In the genomic region with DNA sequence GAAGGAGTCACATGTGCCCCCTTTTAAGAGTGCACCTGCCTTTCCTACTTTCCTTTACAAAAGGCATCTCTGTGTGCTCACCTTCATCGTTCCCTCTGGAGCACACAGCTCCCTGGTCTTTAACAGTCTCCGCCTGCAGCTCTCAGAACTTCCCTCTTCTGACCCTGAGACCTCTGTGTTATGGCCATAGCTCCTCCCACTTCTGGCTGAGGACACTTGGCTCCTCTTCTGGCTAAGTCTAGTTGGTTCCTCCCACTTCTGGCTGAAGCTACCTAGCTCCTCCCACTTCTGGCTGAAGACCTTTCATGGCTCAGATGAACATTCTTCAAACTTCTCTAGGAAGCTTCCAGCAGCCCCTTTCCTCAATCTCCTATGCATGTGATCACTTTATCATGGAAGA, we compare ENCODE assay signal across 31 mouse cellular contexts. TPM values are rescaled to one million over a fixed set of nuclear protein-coding genes. Genes with fewer than 3 reads are reported as not detected.
DNase-seq lines count a peak whose midpoint lies in the region; TF ChIP-seq lines count a peak whose summit lies in the region.
"Had no signal": no experiment of that assay in that cellular context is flagged by ENCODE, and none has a peak within 500 bp of the region (broad histone marks: within the 10 kb centered on the region; RNA-seq: fewer than 3 reads in every experiment).

No protein-coding gene starts in this region.

- H3K27ac ChIP-seq in heart, adult 2 months: no peak overlapping the region
- no peak overlapping the region for H3K27ac ChIP-seq in midbrain, embryonic 10.5 days (replicated peaks)
- H3K27ac ChIP-seq: embryonic facial prominence, embryonic 15.5 days; hindbrain, embryonic 15.5 days; intestine, embryonic 15.5 days; limb, embryonic 13.5 days; liver, embryonic 14.5 days; midbrain, embryonic 15.5 days; neural tube, embryonic 12.5 days had no signal

- no peak overlapping the region for H3K4me3 ChIP-seq in heart, adult 2 months
- no peak overlapping the region for H3K4me3 ChIP-seq in midbrain, embryonic 10.5 days
- H3K4me3 ChIP-seq: embryonic facial prominence, embryonic 15.5 days; hindbrain, embryonic 15.5 days; intestine, embryonic 15.5 days; limb, embryonic 13.5 days; midbrain, embryonic 15.5 days; neural tube, embryonic 12.5 days had no signal

- TF ChIP-seq POLR2A in heart, adult 2 months (IDR thresholded peaks at IDR 0.05; ENCODE audit: insufficient read depth, low read depth, low read length): no peak

- no peak for TF ChIP-seq EP300 in heart, adult 2 months (IDR thresholded peaks at IDR 0.05; ENCODE audit: insufficient read depth, low read depth, low read length)

- 65% methylated on average over 2 of the region's 2 CpGs for WGBS in heart, adult 2 months
- 81% methylated on average over 2 of the region's 2 CpGs for WGBS in midbrain, embryonic 10.5 days

- peak; percentile 11 to 13 for DNase-seq in heart, adult 18-20 months
- DNase-seq in heart, adult 2 months: no peak
- peak; percentile 21 for DNase-seq in lung, postnatal 10 days
- DNase-seq in lung, adult 18-20 months: no peak
- DNase-seq in ZHBTc4 (ENCODE audit: low read depth, low spot score): peak; percentile 75
- peak; percentile 4 for DNase-seq in skeletal muscle tissue, adult 2 months (ENCODE audit: low read depth, low spot score)
- DNase-seq in spleen, postnatal 4 days (ENCODE audit: low spot score in 2 of 2): no peak
- no peak for DNase-seq in midbrain, embryonic 10.5 days (ENCODE audit: low spot score)
- DNase-seq: adrenal gland, postnatal 25 days; cerebellum, adult 9-10 months; heart, postnatal 36 days; kidney, adult 9 months; kidney, postnatal 25 days; thymus, adult 18-20 months; thymus, postnatal 36 days had no signal

- H3K36me3 ChIP-seq in heart, adult 2 months (ENCODE audit: control insufficient read depth, insufficient read depth, low read length): no peaks in the 10 kb centered on the region
- no peaks in the 10 kb centered on the region for H3K36me3 ChIP-seq in midbrain, embryonic 10.5 days
- H3K36me3 ChIP-seq: embryonic facial prominence, embryonic 15.5 days; hindbrain, embryonic 15.5 days; intestine, embryonic 15.5 days; limb, embryonic 13.5 days; midbrain, embryonic 15.5 days; neural tube, embryonic 12.5 days had no signal

- H3K9ac ChIP-seq in heart, adult 2 months (ENCODE audit: low read depth, low read length): no peak overlapping the region
- H3K9ac ChIP-seq: embryonic facial prominence, embryonic 15.5 days; hindbrain, embryonic 15.5 days; intestine, embryonic 15.5 days; limb, embryonic 13.5 days; liver, embryonic 14.5 days; midbrain, embryonic 15.5 days; neural tube, embryonic 12.5 days had no signal

- no peaks in the 10 kb centered on the region for H3K9me3 ChIP-seq in midbrain, embryonic 10.5 days (replicated peaks)
- H3K9me3 ChIP-seq: embryonic facial prominence, embryonic 15.5 days; hindbrain, embryonic 15.5 days; intestine, embryonic 15.5 days; limb, embryonic 13.5 days; midbrain, embryonic 15.5 days; neural tube, embryonic 12.5 days had no signal

- no peak for TF ChIP-seq CTCF in heart, adult 2 months (IDR thresholded peaks at IDR 0.05)

- intact Hi-C loops in heart, adult 2 months (cut with DNase I): no loop called here

- H3K79me2 ChIP-seq in heart, adult 2 months (replicated peaks; ENCODE audit: control insufficient read depth, insufficient read depth, low read length): no peaks in the 10 kb centered on the region

- no peaks in the 10 kb centered on the region for H3K4me1 ChIP-seq in heart, adult 2 months (ENCODE audit: control insufficient read depth, insufficient read depth, low read length)
- no peaks in the 10 kb centered on the region for H3K4me1 ChIP-seq in midbrain, embryonic 10.5 days
- H3K4me1 ChIP-seq: embryonic facial prominence, embryonic 15.5 days; hindbrain, embryonic 15.5 days; intestine, embryonic 15.5 days; limb, embryonic 13.5 days; midbrain, embryonic 15.5 days; neural tube, embryonic 12.5 days had no signal

- no peaks in the 10 kb centered on the region for H3K27me3 ChIP-seq in heart, adult 2 months (ENCODE audit: control insufficient read depth, insufficient read depth, low read length)
- no peaks in the 10 kb centered on the region for H3K27me3 ChIP-seq in midbrain, embryonic 10.5 days (ENCODE audit: low read depth, poor library complexity, severe bottlenecking)
- H3K27me3 ChIP-seq: embryonic facial prominence, embryonic 15.5 days; hindbrain, embryonic 15.5 days; intestine, embryonic 15.5 days; limb, embryonic 13.5 days; midbrain, embryonic 15.5 days; neural tube, embryonic 12.5 days had no signal

RNA-seq across cellular contexts. Expression of gene Stfa3, which starts 47.1 kb away (rescaled TPM):
- total RNA-seq in heart, adult 18-20 months (2021): not detected
- total RNA-seq in heart, adult 2 months (2021): not detected
- not detected in 2 replicates for polyA plus RNA-seq in heart, adult 2 months (2012; rRNA removed)
- polyA plus RNA-seq in midbrain, embryonic 10.5 days (2016; fragmentation: Nextera tagmentation; extraction: Ambion mirVana): not detected in 2 replicates
- total RNA-seq: adrenal gland, postnatal 25 days; gastrocnemius, adult 8-10 months; heart, postnatal 36 days; layer of hippocampus, adult 8-10 months; left cerebral cortex, postnatal 14 days; megakaryocyte-erythroid progenitor cell, adult 5-6 weeks had no signal
- polyA plus RNA-seq: C2C12; forebrain, embryonic 14.5 days; frontal cortex, adult 2 months; gonadal fat pad, adult 2 months; heart, embryonic 14.5 days; midbrain, embryonic 15.5 days had no signal

RNA-seq across cellular contexts. Expression of gene Casr, which starts 59.7 kb away (rescaled TPM):
- total RNA-seq in heart, adult 18-20 months (2021): not detected
- under 1 TPM in 1 of 2 experiments, not detected in 1; 0.05 TPM for total RNA-seq in heart, adult 2 months (2021)
- polyA plus RNA-seq in heart, adult 2 months (2012; rRNA removed): not detected in 2 replicates
- polyA plus RNA-seq in midbrain, embryonic 10.5 days (2016; fragmentation: Nextera tagmentation; extraction: Ambion mirVana): 0.09 and 0.16 TPM in 2 replicates
- total RNA-seq: adrenal gland, postnatal 25 days; megakaryocyte-erythroid progenitor cell, adult 5-6 weeks had no signal
- polyA plus RNA-seq: C2C12; forebrain, embryonic 14.5 days; heart, embryonic 14.5 days; liver, embryonic 14.5 days; neural tube, embryonic 12.5 days had no signal

Comparison
In these comparisons a context has a peak if more than half of its experiments do, and no peak if none do; other contexts are left out.
1. DNase-seq: peak in heart, adult 18-20 months (2 of 2), lung, postnatal 10 days (single experiment), ZHBTc4 (single experiment) and skeletal muscle tissue, adult 2 months (single experiment); none in heart, adult 2 months (0 of 2), lung, adult 18-20 months (0 of 2), spleen, postnatal 4 days (0 of 2) and midbrain, embryonic 10.5 days (single experiment).